In genomic region chr5:4993192-4993601, GRCm38 (mm10) we compare ENCODE assay signal across 11 mouse cellular contexts.
DNase-seq lines count a peak whose midpoint lies in the region; ATAC-seq lines count a peak whose summit lies in the region.
"Had no signal": no experiment of that assay in that cellular context is flagged by ENCODE, and none has a peak within 500 bp of the region (broad histone marks: within the 10 kb centered on the region; RNA-seq: fewer than 3 reads in every experiment).

No protein-coding gene starts in this region.

- H3K27me3 ChIP-seq in embryonic facial prominence, embryonic 15.5 days, result no peaks in the 10 kb centered on the region
- no peaks in the 10 kb centered on the region for H3K27me3 ChIP-seq in intestine, embryonic 15.5 days (replicated peaks)
- H3K27me3 ChIP-seq: midbrain, embryonic 12.5 days had no signal

- no peak overlapping the region for H3K4me3 ChIP-seq in embryonic facial prominence, embryonic 15.5 days (replicated peaks)
- no peak overlapping the region for H3K4me3 ChIP-seq in intestine, embryonic 15.5 days (replicated peaks)
- H3K4me3 ChIP-seq: midbrain, embryonic 12.5 days had no signal

- peak overlapping the region; percentile 84 for H3K27ac ChIP-seq in embryonic facial prominence, embryonic 15.5 days (replicated peaks)
- H3K27ac ChIP-seq in intestine, embryonic 15.5 days, result no peak overlapping the region
- H3K27ac ChIP-seq: midbrain, embryonic 12.5 days had no signal

- no peaks in the 10 kb centered on the region for H3K36me3 ChIP-seq in embryonic facial prominence, embryonic 15.5 days
- H3K36me3 ChIP-seq in intestine, embryonic 15.5 days, result no peaks in the 10 kb centered on the region
- H3K36me3 ChIP-seq: midbrain, embryonic 12.5 days had no signal

- H3K4me1 ChIP-seq in embryonic facial prominence, embryonic 15.5 days, result peaks cover 18% of the 10 kb centered on the region
- H3K4me1 ChIP-seq in intestine, embryonic 15.5 days (replicated peaks), result no peaks in the 10 kb centered on the region

- peak; percentile 78 for ATAC-seq in embryonic facial prominence, embryonic 15.5 days (ENCODE audit: insufficient number of reproducible peaks, low FRiP score, low TSS enrichment, low read depth)
- no peak for ATAC-seq in intestine, embryonic 15.5 days
- no peak for ATAC-seq in inflammation-experienced regulatory T-cells, adult 6 months

- H3K9me3 ChIP-seq in embryonic facial prominence, embryonic 15.5 days (replicated peaks), result no peaks in the 10 kb centered on the region
- no peaks in the 10 kb centered on the region for H3K9me3 ChIP-seq in intestine, embryonic 15.5 days
- H3K9me3 ChIP-seq: midbrain, embryonic 12.5 days had no signal

- H3K9ac ChIP-seq in embryonic facial prominence, embryonic 15.5 days, result no peak overlapping the region
- H3K9ac ChIP-seq in intestine, embryonic 15.5 days, result no peak overlapping the region
- H3K9ac ChIP-seq: midbrain, embryonic 12.5 days had no signal

- WGBS in embryonic facial prominence, embryonic 15.5 days, result 25% methylated on average over 4 of the region's 4 CpGs
- 78% methylated on average over 4 of the region's 4 CpGs for WGBS in intestine, embryonic 15.5 days

- no peak overlapping the region for H3K4me2 ChIP-seq in embryonic facial prominence, embryonic 15.5 days (replicated peaks)
- H3K4me2 ChIP-seq in intestine, embryonic 15.5 days (replicated peaks), result no peak overlapping the region
- H3K4me2 ChIP-seq: liver, embryonic 11.5 days; midbrain, embryonic 12.5 days had no signal

- DNase-seq in right cerebral cortex, adult 18-20 months, result peak; percentile 95
- no peak for DNase-seq in right cerebral cortex, postnatal 4 days
- peak; percentile 84 for DNase-seq in left cerebral cortex, adult 11 months (ENCODE audit: low spot score)
- peak; percentile 96 for DNase-seq in telencephalon, adult 2 months (ENCODE audit: low read depth, low spot score)
- no peak for DNase-seq in urinary bladder, postnatal 10 days (ENCODE audit: low spot score)
- DNase-seq: heart, postnatal 4 days had no signal

Comparison
In these comparisons a context has a peak if more than half of its experiments do, and no peak if none do; other contexts are left out.
1. DNase-seq: peak in right cerebral cortex, adult 18-20 months (single experiment), left cerebral cortex, adult 11 months (single experiment) and telencephalon, adult 2 months (single experiment); none in right cerebral cortex, postnatal 4 days (single experiment) and urinary bladder, postnatal 10 days (single experiment).